Mouse (Mus musculus): ENCODE results near the gene Mylk4.
A peak's percentile ranks its signal among the peaks of the same experiment; 100 is the strongest.

Mylk4 gene

DNA sequence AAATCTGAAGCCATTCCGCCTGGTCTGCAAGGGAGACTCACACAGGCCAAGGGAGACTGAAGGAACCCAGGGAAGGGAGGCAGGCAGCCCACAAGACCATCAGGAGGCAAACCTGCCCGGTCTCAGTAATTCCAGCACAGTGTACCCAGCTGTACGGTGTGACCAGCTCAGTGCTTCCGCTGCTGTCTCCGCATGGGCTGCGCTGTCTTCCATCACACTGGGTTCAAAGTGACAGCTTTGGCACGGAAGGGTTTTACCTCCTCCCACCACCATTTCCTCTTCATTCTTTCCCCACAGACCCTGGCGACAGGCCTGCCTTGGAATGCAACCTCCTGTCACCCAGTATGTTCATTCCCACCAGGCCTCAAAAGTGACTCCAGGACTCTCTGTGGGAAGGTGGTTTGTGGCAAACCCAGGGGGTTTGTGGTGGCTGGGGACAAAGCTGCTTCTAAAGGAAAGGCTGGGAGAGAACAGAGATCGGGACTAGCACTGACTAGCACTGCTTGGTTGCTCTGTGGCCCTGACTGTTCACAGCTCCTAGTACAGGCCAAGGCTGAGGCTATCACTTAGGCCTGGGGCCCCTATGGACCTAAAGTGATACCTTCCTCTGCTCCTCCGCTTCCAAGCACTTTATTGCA is 77.0 kb downstream of the Mylk4 start:
- no peak for DNase-seq

DNA sequence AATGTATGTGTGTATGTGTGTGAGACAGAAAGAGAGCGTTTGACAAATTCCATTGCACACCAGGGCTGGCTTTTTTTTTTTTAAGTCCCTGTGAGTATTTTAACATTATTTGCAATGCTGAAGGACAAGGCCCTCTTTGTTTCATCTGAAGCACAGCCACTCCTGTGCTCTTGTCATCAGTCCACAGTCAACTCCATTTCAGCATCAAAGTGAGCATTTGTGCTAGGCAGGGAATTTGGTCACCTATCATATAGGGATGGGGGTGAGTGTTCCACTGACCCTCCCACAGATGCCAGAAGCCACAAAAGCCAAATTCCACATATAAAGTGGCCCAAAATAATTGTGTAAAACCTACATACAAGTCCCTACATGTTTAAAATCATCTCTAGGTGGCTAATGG is 78.4 kb downstream of the Mylk4 start:
- no peak for DNase-seq

DNA sequence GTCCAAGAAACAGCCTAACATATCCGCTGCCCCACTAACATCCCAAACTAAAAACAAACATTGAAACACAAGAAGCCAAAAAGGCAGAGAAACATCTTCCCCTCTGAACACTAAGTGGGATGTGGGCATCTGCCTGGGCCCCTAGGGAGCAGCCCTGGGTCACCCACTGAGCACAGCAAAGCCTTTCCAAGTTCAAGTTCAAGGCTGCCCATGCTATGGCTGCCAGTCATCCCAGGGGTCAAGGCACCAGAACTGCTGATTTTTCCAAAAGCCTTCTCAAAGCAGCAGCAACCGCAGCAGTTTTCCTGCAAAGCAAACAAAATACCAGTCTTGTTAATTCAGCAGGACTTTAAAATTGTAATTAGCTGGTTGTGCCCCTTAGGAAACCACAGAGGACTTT is 78.8 kb downstream of the Mylk4 start:
- no peak for DNase-seq

DNA sequence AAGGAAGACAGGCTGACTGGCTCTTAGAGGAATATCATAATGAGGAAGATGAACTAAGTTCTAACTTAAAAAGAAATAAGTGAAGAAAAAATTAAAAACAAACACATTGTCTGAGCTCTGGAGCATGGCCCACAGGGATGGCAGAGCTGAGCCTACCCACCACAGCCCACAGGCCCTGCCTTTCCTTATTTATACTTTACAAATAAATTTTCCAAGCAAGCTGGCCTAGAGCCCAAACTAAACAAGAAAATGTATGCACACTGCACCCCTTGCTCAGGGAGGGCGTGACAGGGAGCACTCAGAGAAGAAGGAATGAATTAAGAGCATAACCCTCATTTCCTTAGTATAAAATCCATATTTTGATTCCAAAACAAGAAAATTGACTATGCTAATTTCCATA is 82.2 kb downstream of the Mylk4 start:
- no peak for DNase-seq

DNA sequence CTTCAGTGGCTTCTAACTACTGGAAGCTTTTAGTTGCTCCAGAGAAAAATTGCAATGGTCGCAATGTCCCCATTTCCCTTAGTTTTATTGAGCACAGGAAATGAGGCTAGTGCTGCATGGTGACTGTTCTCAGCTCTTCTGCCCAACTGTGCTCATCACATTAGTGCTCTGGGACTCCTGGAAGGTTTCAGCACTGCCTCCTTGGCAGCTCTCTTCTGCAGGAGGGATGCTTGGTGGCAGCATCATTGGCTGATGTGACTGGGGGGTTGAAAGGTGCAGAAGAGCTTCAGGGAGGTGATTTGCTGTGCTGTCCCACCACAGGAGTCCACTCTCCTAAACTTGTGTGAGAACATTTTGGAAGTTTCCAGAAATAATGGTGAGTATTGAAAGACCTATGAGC is 84.4 kb downstream of the Mylk4 start:
- no peak for DNase-seq

DNA sequence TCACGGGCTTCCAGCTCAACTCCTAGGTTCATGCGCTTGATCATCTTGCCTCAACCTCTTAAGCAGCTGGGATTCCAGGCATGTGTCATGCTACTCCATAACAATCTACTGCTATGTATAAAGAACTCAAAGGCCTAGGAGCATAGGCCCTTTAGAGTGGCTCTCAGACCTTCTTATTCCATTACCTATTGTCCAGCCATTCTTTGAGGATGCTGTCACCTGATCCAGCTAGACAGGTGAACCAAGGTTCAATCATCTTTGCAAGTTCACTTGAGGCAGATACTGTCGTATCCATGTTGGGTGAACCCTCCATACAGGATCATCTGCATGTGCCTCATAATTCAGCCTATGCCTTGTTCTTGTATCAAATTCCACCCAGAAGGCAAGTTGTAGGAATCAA is 84.8 kb downstream of the Mylk4 start:
- no peak for DNase-seq

DNA sequence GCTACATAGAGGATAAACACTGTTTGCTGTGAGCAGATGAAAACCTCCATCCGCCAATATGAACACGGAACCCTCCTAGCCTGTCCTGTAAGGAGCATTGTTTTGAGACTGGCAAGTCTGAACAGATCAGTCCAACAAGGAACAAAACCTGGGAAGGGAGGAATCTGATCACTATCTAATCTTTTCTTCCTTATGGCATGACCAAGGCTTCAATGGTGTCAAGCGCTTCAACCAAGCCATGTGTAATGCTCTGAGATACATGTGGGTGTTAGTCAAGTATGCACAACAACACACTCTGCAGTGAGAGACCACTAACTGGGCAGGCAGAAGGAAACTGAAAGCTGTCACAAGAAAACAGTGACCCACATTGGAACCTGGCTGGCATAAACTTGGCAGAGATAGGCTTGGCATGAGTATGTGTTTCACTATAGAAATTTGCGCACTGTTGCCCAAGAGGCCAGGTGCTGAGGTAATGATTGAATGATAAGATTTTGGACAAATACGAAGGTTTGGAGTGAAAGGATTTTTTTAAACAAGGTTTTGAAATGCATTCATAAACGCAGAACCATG is 89.8 kb downstream of the Mylk4 start:
- DNase-seq, result no peak

DNA sequence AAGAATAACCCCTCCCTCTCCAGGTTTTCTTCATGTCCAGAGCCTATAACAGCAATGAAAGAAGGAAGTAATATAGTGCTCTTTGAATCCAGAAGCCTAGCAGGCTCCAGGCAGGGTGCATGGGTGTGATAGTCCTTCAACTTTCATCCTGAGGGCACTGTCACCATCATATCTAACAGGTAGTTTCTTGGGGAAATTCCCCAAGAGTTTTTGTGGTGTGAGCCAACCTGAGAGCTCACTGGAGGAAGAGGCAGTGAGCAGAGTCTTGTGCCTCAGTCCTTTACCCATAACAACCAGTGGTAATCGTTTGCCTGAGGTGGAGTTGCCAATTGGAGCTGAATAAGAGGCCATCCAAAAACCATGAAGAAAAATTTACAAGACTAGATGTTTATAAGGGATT is 91.2 kb downstream of the Mylk4 start:
- DNase-seq, result no peak

DNA sequence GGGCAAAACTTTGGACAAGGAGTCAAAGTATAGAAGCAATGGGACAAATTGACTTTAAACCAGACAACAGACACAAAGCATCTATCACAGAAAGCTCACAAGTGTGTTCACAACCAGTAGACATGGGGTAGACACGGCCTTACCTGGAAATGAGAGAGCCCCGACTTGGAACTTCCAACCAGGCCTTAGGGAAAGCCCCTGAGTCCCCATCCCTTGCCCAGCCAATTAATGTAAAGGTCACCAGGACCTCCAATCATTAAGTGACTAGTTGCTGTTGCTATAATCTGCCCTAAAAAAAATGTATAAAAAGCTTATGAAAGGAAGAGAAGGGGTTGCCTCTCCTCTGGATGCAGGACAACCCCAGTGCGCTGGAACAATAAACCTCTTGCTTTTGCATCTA is 93.5 kb downstream of the Mylk4 start:
- DNase-seq, result no peak

DNA sequence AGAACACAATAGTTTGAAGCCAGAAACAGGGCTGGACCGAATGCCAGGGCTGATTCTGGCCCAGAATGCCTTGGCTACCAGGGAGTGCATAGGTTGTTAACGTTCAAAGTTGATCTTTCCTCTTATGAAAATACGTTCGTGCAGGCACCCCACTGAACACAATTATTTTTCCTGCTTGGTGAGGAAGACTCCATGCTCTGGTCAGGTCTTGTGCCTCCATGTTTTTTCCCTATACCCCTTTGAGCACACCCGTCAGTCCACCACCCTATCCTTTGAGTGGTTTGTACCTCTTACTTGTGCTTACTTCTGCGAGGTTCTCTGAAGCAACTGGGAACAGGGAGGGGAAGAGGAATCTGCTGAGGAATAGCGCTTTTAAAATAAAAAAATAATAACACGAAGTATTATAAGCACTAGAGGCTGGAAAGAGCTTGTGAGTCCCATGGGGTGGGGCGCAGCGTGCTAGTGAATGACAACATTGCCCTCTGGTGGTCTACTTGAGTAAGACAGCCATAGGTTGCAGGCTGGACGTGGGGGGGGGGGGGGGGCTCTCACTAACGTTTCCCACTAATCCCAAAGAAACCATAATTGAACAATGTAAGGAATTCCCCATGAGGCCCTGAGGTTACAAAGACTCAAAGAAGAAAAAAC is 102.8 kb downstream of the Mylk4 start:
- peak; percentile 61 to 86 for DNase-seq

DNA sequence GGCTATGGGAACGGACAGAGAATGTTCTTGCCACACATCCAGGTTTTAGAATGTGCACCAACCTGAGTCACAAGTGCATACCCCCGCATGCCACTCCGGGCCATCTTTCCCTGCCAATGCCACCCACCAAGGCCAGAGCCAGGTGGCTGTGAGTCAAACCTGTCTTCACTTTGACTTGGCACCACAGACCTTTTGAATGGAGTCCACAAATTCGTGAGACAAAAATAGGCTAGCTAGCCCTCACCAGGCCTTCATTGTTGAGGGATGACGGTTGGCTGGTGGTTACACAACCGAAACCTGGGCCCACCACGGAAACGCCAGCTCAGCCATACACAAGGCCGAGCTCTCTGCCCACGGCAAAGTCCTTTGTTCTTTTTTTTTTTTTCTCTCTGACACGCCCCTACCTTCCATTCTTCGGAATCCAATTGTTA is 103.6 kb downstream of the Mylk4 start:
- no peak for DNase-seq

DNA sequence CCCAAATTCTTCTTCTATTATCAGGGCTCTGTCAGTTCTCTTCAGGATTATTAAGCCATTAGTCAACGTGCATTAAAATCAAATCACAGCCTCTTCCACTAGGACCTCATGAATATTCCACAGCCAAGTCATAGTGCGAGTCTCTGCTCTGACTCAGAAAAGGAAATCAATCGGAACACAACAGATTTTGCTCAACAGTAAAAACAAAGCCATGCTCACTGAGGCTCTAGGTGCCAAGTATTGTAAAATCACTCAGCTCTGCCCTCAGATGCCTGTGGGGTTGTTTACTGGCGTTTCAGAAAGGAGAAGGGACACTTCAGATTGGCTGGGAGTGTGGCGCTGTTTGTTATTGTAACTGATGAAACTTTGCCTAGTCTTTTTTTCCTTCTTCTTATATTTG is 104.8 kb downstream of the Mylk4 start:
- DNase-seq, result no peak

DNA sequence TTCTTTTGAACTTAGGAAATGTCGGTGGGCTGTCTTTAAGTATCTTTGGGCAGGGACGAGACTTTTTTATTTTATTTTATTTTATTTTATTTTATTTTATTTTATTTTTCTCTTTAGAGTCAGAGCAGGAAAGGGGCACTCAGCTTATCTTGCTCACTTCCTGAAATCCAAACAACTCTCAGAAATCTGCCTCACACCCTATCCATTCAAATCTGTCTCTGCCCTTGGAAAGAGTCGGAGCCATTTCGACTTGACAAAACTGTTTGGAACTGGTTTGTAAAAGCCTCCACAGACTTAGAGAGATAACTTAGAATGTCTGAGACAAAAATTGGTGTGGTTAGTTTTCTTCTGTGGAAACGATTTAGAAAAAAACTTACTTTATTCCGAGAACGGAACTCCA is 113.0 kb downstream of the Mylk4 start:
- no peak for DNase-seq

DNA sequence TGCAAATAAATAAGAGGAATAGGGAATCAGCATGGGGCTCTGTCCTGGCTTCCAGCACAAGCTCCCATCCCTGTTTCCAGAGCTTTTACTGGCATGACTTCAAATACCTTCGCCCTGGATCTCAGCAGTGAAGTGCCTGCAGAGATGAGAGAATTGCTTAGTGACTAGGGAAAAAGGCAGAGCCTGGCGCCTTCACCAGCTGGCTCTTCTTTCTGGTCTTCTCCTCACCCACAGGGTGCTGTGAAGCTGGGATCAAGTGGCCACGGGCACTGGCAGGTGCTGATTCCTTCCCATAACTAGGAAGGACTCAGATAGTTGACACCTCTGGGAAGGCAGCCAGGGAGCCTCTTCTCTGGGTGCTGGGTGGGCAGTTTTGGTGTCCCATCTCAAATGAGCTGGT is 115.5 kb downstream of the Mylk4 start:
- no peak for DNase-seq

DNA sequence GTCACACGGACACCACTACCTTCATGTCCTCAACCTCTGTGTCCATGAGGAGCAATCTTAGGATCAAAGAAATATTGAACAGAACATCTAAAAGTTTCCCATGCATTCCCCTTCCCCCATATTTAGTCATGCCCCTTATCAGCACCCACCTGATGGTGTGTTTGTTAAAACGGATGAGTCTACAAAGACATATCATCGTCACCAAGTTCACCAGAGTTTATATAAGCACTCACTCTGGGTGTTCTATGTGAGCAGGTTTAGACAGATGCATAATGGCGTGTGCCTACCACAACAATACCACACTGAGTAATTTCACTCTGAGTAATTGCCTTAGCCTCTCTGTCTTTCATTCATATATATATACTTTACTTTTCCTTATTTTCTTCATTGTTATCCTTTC is 116.4 kb downstream of the Mylk4 start:
- DNase-seq, result no peak

DNA sequence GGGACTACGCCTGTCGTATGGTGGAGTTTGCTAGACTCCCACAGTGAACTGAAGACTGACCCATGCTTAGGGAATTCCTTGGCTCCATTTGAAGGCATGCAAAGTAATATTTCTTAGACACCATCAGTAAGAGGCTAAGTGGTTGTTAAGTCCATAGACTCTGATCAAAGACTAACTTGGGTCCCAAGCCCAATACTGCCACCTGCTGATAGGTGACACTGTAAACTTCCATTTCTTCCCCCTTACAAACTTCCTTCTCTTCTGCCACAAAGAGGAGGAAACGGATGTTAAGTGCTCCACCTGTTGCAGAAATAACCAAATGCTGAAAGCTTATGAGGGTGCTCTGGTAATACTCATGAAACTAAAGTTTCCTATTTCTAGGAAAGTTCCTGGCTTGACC is 121.7 kb downstream of the Mylk4 start:
- peak in 1 of 2 experiments; percentile 54 for DNase-seq

DNA sequence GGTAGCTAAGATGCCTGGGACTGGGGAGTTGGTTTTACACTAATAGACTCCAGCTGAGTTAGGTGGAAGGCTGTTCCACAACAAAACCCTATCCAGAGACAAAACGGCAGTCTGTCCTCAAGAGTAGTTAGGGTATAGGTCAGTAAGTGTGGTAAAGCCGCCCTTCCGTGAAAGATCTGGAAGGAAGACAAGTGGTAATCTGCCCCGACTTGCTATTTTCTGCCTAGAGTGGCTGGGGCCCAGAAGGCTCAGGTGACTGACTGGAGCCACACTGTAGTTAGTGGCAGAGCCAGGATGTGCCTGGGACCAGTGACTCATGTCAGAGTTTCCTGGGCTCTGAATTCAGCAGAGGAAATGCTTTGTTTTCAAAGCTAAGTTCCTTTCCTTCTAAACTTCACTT is 123.5 kb downstream of the Mylk4 start:
- peak; percentile 6 to 51 for DNase-seq

DNA sequence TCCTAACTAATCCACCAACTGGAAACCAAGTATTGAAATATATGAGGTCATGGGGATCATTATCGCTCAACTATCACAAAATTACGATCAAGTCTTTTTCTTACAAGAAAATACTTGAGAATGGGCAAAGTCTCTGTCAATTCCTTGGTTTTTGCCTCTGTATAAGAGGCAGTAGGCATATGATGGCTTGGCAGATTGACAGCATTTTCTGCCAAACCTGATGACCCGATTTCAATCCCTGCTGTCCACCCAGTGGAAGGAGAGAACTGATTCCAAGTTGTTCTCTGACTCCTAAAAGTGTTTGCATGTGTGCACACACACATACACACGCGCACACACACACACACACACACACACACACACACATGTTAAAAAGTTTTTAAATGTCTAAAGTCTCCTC is 124.5 kb downstream of the Mylk4 start:
- DNase-seq, result no peak

DNA sequence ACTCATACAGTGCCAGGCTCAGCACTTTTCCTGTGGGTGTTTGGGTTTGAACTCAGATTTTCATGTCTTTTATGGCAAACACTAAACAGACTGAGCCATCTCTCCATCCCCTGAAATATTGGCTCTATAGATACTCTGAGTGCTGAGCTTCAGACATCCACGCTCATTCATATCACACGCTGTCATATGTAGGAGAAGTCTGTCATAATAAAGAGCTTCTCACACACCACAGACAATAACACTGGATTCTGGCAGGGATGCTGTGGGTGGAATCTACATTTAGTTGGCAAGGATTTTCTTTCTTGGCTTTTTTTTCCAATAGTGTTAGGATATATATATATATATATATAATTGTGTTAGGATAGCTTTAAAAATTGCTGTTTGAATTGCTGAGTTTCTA is 126.2 kb downstream of the Mylk4 start:
- DNase-seq, result no peak

All from kidney, postnatal 25 days (tissue).